Mouse (Mus musculus): Measurements from ENCODE around the gene Rassf7. TPM values are rescaled to one million over a fixed set of nuclear protein-coding genes. Genes with fewer than 3 reads are reported as not detected.

Rassf7 gene
- total RNA-seq, 2 experiments from 2014 or later: 0.62 to 0.64 TPM

- intact Hi-C loops (cut with DNase I): loop anchor here (5.0 kb wide), 2 partner anchors 61 to 256 kb away; partner anchors contain the start of genes Deaf1 and Tmem80
- DNase-seq (ENCODE audit: low spot score): peak; percentile 55
Observed at GRCm38 (mm10) chr7:141265739-141266561, 50.3 kb downstream of the Rassf7 start, which contains the start of gene Irf7. TSS of gene Irf7 (minus strand) at chr7:141266481.

Small RNAs within 50 kb of the gene (microRNA-seq; reads per million reads assigned to microRNA genes)
- gene Mir210: 467 reads per million, percentile 75 among the genes with 10 or more reads in this experiment

Other genes with a start within 250 kb of the Rassf7 start
- gene Ifitm1, start 248.6 kb upstream of the Rassf7 start, total RNA-seq (2021): 1 to 10 TPM; 1.6 to 2.8 TPM
- 100 to 1,000 TPM; 102 to 111 TPM for gene Ifitm3, start 205.1 kb upstream of the Rassf7 start, total RNA-seq (2021)
- under 1 TPM in 1 of 2 experiments, not detected in 1; 0.42 TPM for gene Ifitm6, start 197.9 kb upstream of the Rassf7 start, total RNA-seq (2021)
- gene Gm17387, start 186.7 kb upstream of the Rassf7 start, total RNA-seq (2021): not detected
- gene B4galnt4, start 154.8 kb upstream of the Rassf7 start, total RNA-seq (2021): under 1 TPM in 1 of 2 experiments, not detected in 1; 0.08 TPM
- under 1 TPM in 1 of 2 experiments, not detected in 1; 0.31 TPM for gene Pkp3, start 137.6 kb upstream of the Rassf7 start, total RNA-seq (2021)
- gene Sigirr, start 115.3 kb upstream of the Rassf7 start, total RNA-seq (2021): 1 to 10 TPM; 4.8 to 7.7 TPM
- under 1 TPM in 1 of 2 experiments, not detected in 1; 0.08 TPM for gene Ano9, start 98.1 kb upstream of the Rassf7 start, total RNA-seq (2021)
- 10 to 100 TPM; 32.1 to 33.4 TPM for gene Ptdss2, start 93.5 kb upstream of the Rassf7 start, total RNA-seq (2021)
- 10 to 100 TPM; 65.7 to 69.9 TPM for gene Rnh1, start 43.0 kb upstream of the Rassf7 start, total RNA-seq (2021)
- gene Hras, start 21.9 kb upstream of the Rassf7 start, total RNA-seq (2021): 100 to 1,000 TPM; 106 to 112 TPM
- gene Lrrc56, start 21.7 kb upstream of the Rassf7 start, total RNA-seq (2021): 1 to 10 TPM; 3.2 to 4.7 TPM
- not detected for gene Lmntd2, start 1.8 kb upstream of the Rassf7 start, total RNA-seq (2021)
- gene Phrf1, start 12.9 kb downstream of the Rassf7 start, total RNA-seq (2021): 10 to 100 TPM; 29.8 to 31.6 TPM
- 1 to 10 TPM; 3.4 to 3.6 TPM for gene Irf7, start 50.6 kb downstream of the Rassf7 start, total RNA-seq (2021)
- not detected for gene Cdhr5, start 60.9 kb downstream of the Rassf7 start, total RNA-seq (2021)
- gene Sct, start 63.3 kb downstream of the Rassf7 start, total RNA-seq (2021): not detected
- gene Drd4, start 76.1 kb downstream of the Rassf7 start, total RNA-seq (2021): not detected
- gene Deaf1, start 111.8 kb downstream of the Rassf7 start, total RNA-seq (2021): 10 to 100 TPM; 16.4 to 17.1 TPM
- gene Tmem80, start 111.9 kb downstream of the Rassf7 start, total RNA-seq (2021): 10 to 100 TPM; 13.5 to 13.9 TPM
- gene Eps8l2, start 123.0 kb downstream of the Rassf7 start, total RNA-seq (2021): 1 to 10 TPM; 3.2 to 4.3 TPM
- gene Taldo1, start 176.3 kb downstream of the Rassf7 start, total RNA-seq (2021): 100 to 1,000 TPM; 124 to 126 TPM
- 10 to 100 TPM; 13.8 to 14.2 TPM for gene Gatd1, start 198.3 kb downstream of the Rassf7 start, total RNA-seq (2021)
- under 1 TPM; 0.75 to 0.84 TPM for gene Cend1, start 213.6 kb downstream of the Rassf7 start, total RNA-seq (2021)
- 10 to 100 TPM; 58.8 to 72.6 TPM for gene Slc25a22, start 222.0 kb downstream of the Rassf7 start, total RNA-seq (2021)
- gene Pidd1, start 228.2 kb downstream of the Rassf7 start, total RNA-seq (2021): under 1 TPM; 0.39 to 0.86 TPM
- gene Rplp2, start 231.5 kb downstream of the Rassf7 start, total RNA-seq (2021): 100 to 1,000 TPM; 862 to 950 TPM
- 100 to 1,000 TPM; 409 to 426 TPM for gene Pnpla2, start 239.3 kb downstream of the Rassf7 start, total RNA-seq (2021)
- 10 to 100 TPM; 19.7 to 23.1 TPM for gene Cracr2b, start 245.2 kb downstream of the Rassf7 start, total RNA-seq (2021)

Data from heart, postnatal 25 days (tissue).